8 mouse cellular contexts compared by ENCODE assay signal in genomic region chr14:60771057-60771456, GRCm38 (mm10). TPM values are rescaled to one million over a fixed set of nuclear protein-coding genes. Genes with fewer than 3 reads are reported as not detected.
A peak's percentile ranks its signal among the peaks of the same experiment; 100 is the strongest.
DNase-seq lines count a peak whose midpoint lies in the region; ATAC-seq lines count a peak whose summit lies in the region.

No protein-coding gene starts in this region.

- peak; percentile 60 for DNase-seq in NIH3T3 (ENCODE audit: low read depth)
- peak; percentile 91 to 95 for DNase-seq in cerebellum, postnatal 10 days
- peak; percentile 30 to 58 for DNase-seq in frontal cortex, postnatal 10 days (ENCODE audit: low spot score in 2 of 2)
- DNase-seq in layer of hippocampus, postnatal 36 days: peak; percentile 60 to 77
- DNase-seq in lung, postnatal 25 days (ENCODE audit: low spot score): peak; percentile 59
- peak; percentile 81 for DNase-seq in retina, postnatal 1 day
- DNase-seq in urinary bladder, postnatal 14 days (ENCODE audit: low spot score): peak; percentile 72

- ATAC-seq in hindbrain, embryonic 15.5 days (ENCODE audit: low FRiP score, low read depth): peak; percentile 74

- H3K4me3 ChIP-seq in hindbrain, embryonic 15.5 days: peak overlapping the region; percentile 34

- WGBS in hindbrain, embryonic 15.5 days: 6% methylated on average over 8 of the region's 8 CpGs

- H3K27ac ChIP-seq in hindbrain, embryonic 15.5 days (replicated peaks): no peak overlapping the region

- H3K27me3 ChIP-seq in hindbrain, embryonic 15.5 days: no peaks in the 10 kb centered on the region

- peak overlapping the region; percentile 57 for H3K4me2 ChIP-seq in hindbrain, embryonic 15.5 days

- H3K9me3 ChIP-seq in hindbrain, embryonic 15.5 days: no peaks in the 10 kb centered on the region

- no peak overlapping the region for H3K9ac ChIP-seq in hindbrain, embryonic 15.5 days

- no peaks in the 10 kb centered on the region for H3K4me1 ChIP-seq in hindbrain, embryonic 15.5 days (replicated peaks)

- no peaks in the 10 kb centered on the region for H3K36me3 ChIP-seq in hindbrain, embryonic 15.5 days

RNA-seq across cellular contexts. Expression of gene C1qtnf9, which starts 3.1 kb away (rescaled TPM):
- 0.08 and 0.22 TPM in 2 replicates for polyA plus RNA-seq in hindbrain, embryonic 15.5 days (2015; fragmentation: Nextera tagmentation; extraction: Ambion mirVana)
- total RNA-seq in layer of hippocampus, postnatal 36 days (2021): under 1 TPM; 0.22 to 0.38 TPM

RNA-seq across cellular contexts. Expression of gene Mipep, which starts 13.3 kb away (rescaled TPM):
- 18.6 and 20.2 TPM in 2 replicates for polyA plus RNA-seq in hindbrain, embryonic 15.5 days (2015; fragmentation: Nextera tagmentation; extraction: Ambion mirVana)
- total RNA-seq in layer of hippocampus, postnatal 36 days (2021): 10 to 100 TPM; 32.0 to 33.0 TPM
